Mouse (Mus musculus) G1E (cell line): ENCODE results near the gene Hmgcl. TPM values are rescaled to one million over a fixed set of nuclear protein-coding genes. Genes with fewer than 3 reads are reported as not detected.

Experiments used
- ATAC-seq: 2 replicates; pipeline ENCODE4 v1.8.0; 2016; ENCODE audit warnings: mild to moderate bottlenecking; ENCODE audit not compliant: insufficient number of reproducible peaks, poor library complexity, low FRiP score, severe bottlenecking; ENCODE audit errors: extremely low read depth
- DNase-seq: peaks from one replicate; pipeline ENCODE4 v3.0.0; 2012; ENCODE audit warnings: low spot score
- H3K27me3 ChIP-seq: 2 replicates; pipeline ENCODE4 v1.6.1; 2012; ENCODE audit warnings: mild to moderate bottlenecking, low read length, inconsistent platforms; ENCODE audit not compliant: insufficient read depth
- H3K36me3 ChIP-seq: replicated peaks from 2 replicates; pipeline ENCODE3; 2012; ENCODE audit warnings: mild to moderate bottlenecking, inconsistent platforms
- H3K4me1 ChIP-seq: 2 replicates; pipeline ENCODE4 v1.6.1; 2012; ENCODE audit warnings: low read depth, low read length, inconsistent platforms, mixed read lengths; ENCODE audit not compliant: insufficient read depth
- H3K4me3 ChIP-seq: 2 replicates; pipeline ENCODE4 v1.5.1; 2012; ENCODE audit warnings: low read depth, mild to moderate bottlenecking, inconsistent platforms, low read length, moderate library complexity, mixed read lengths
- H3K9me3 ChIP-seq: replicated peaks from 2 replicates; pipeline ENCODE4 v1.6.1; 2012; ENCODE audit warnings: inconsistent platforms
- CTCF ChIP-seq: IDR thresholded peaks from 2 replicates; pipeline ENCODE4 v1.5.1; 2012; ENCODE audit warnings: low read depth, low read length, inconsistent platforms, mixed read lengths
- GATA1 ChIP-seq: IDR thresholded peaks from 2 replicates; pipeline ENCODE4 v1.6.1; 2012; ENCODE audit warnings: borderline replicate concordance, low read length, inconsistent platforms, mixed read lengths
- GATA2 ChIP-seq: IDR thresholded peaks from 2 replicates; pipeline ENCODE4 v1.6.1; 2012; ENCODE audit warnings: low read depth, low read length, inconsistent platforms, borderline replicate concordance
- POLR2AphosphoS5 ChIP-seq: IDR thresholded peaks from 2 replicates; pipeline ENCODE4 v1.6.1; 2012; ENCODE audit warnings: low read depth, low read length, inconsistent platforms; ENCODE audit not compliant: insufficient replicate concordance
- TAL1 ChIP-seq: conservative IDR thresholded peaks from 2 replicates; pipeline ENCODE4 v1.6.1; 2012; ENCODE audit warnings: low read depth, low read length, inconsistent platforms, mixed read lengths
- polyA plus RNA-seq: library from polyadenylated mRNA; stranded (reverse); fragments of >175 nt; gene quantifications from 2 replicates; pipeline ENCODE4 v1.2.3, GENCODE M21; 2012
- total RNA-seq, 2 experiments: library from RNA; stranded (forward) in 1 of 2; stranded (reverse) in 1 of 2; fragments of 200-1000 nt in 1 of 2; fragments of >200 nt in 1 of 2; fragmentation: Nextera tagmentation in 1 of 2; gene quantifications; 2 replicates each; pipeline ENCODE4 v1.2.3; 2014 to 2017

The Hmgcl gene
- total and polyA plus RNA-seq, 3 experiments, result 22.2 to 39.1 (median 33.3) TPM

DNA sequence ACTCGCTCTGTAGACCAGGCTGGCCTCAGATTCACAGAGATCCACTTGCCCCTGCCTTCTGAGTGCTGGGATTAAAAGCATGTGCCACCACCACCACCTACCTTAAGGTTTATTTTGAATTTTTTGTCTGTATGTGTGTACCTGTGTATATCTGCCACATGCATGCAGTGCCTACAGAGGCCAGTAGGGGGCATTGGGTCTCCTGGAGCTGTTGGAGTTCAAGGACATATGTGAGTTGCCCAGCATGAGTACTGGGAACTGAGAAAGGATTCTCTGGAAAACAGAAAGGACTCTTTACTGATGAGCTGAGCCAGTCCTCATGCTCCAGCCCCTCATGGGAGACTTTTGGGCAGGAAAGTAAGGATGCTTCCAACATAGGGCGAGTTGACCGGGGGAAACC lies 5.3 kb downstream of the Hmgcl start:
- TF ChIP-seq GATA1 (no peak), CTCF (no peak), GATA2 (no peak), TAL1 (no peak), POLR2AphosphoS5 (no peak)
- Histone ChIP-seq H3K4me1 (peaks cover 37% of the 10 kb centered on the region), H3K36me3 (peaks cover 75% of the 10 kb centered on the region), H3K9me3 (peaks cover 2% of the 10 kb centered on the region), H3K4me3 (no peak overlapping the region), H3K27me3 (no peaks in the 10 kb centered on the region)
- DNase-seq, result no peak
- ATAC-seq, result no peak

- ATAC-seq (no peak), DNase-seq (no peak)
- Histone ChIP-seq H3K9me3 (peaks cover 2% of the 10 kb centered on the region), H3K4me3 (no peak overlapping the region), H3K36me3 (peaks cover 85% of the 10 kb centered on the region), H3K4me1 (peaks cover 28% of the 10 kb centered on the region), H3K27me3 (no peaks in the 10 kb centered on the region)
- no peak for TF ChIP-seq POLR2AphosphoS5
- TF ChIP-seq GATA1, result no peak
- TF ChIP-seq GATA2, result no peak
- TF ChIP-seq TAL1, result no peak
- TF ChIP-seq CTCF, result no peak
These were observed 6.9 kb downstream of the Hmgcl start for GRCm38 (mm10) chr4:135953179-135953578.

- H3K4me1 ChIP-seq, result peaks cover 21% of the 10 kb centered on the region
These were observed 8.0 kb downstream of the Hmgcl start for GRCm38 (mm10) chr4:135954241-135954640.

GRCm38 (mm10) chr4:135955886-135956285 lies 9.6 kb downstream of the Hmgcl start:
- Histone ChIP-seq H3K27me3 (no peaks in the 10 kb centered on the region), H3K9me3 (peaks cover 2% of the 10 kb centered on the region), H3K36me3 (peaks cover 91% of the 10 kb centered on the region), H3K4me3 (no peak overlapping the region), H3K4me1 (peaks cover 15% of the 10 kb centered on the region; the same call in 1 of the 2 replicates)
- TF ChIP-seq TAL1 (no peak), GATA1 (no peak), GATA2 (no peak), POLR2AphosphoS5 (no peak), CTCF (no peak)
- ATAC-seq (no peak), DNase-seq (no peak)

More at GRCm38 (mm10) chr4:135954241-135954640, 8.0 kb downstream of the Hmgcl start:
- H3K9me3 ChIP-seq, result peaks cover 2% of the 10 kb centered on the region
- TF ChIP-seq GATA2 (no peak), CTCF (peak; percentile 96)
- H3K27me3 ChIP-seq, result no peaks in the 10 kb centered on the region
- ATAC-seq, result no peak
- H3K4me3 ChIP-seq, result no peak overlapping the region
- DNase-seq, result no peak
- peaks cover 87% of the 10 kb centered on the region for H3K36me3 ChIP-seq

- H3K9me3 ChIP-seq, result no peaks in the 10 kb centered on the region
- H3K4me3 ChIP-seq, result no peak overlapping the region
- H3K4me1 ChIP-seq, result peaks cover 26% of the 10 kb centered on the region
- no peak for TF ChIP-seq GATA1
- TF ChIP-seq TAL1, result no peak
- TF ChIP-seq GATA2, result no peak
- no peak for TF ChIP-seq CTCF
- no peak for TF ChIP-seq POLR2AphosphoS5
- no peak for ATAC-seq
- DNase-seq, result no peak
- H3K27me3 ChIP-seq, result no peaks in the 10 kb centered on the region
- peaks cover 87% of the 10 kb centered on the region for H3K36me3 ChIP-seq
These were observed 12.1 kb downstream of the Hmgcl start for GRCm38 (mm10) chr4:135958354-135958753.

GRCm38 (mm10) chr4:135960717-135961116 lies 14.5 kb downstream of the Hmgcl start:
- ATAC-seq, result no peak
- H3K27me3 ChIP-seq, result no peaks in the 10 kb centered on the region
- H3K4me3 ChIP-seq, result no peak overlapping the region
- H3K9me3 ChIP-seq, result no peaks in the 10 kb centered on the region
- peaks cover 78% of the 10 kb centered on the region for H3K36me3 ChIP-seq
- TF ChIP-seq GATA2 (no peak), GATA1 (no peak), POLR2AphosphoS5 (no peak), TAL1 (no peak), CTCF (peak; percentile 98)
- DNase-seq, result peak; percentile 74
- peaks cover 39% of the 10 kb centered on the region for H3K4me1 ChIP-seq

GRCm38 (mm10) chr4:135961709-135962108 lies 15.5 kb downstream of the Hmgcl start:
- H3K36me3 ChIP-seq, result peaks cover 78% of the 10 kb centered on the region
- no peaks in the 10 kb centered on the region for H3K9me3 ChIP-seq
- DNase-seq (no peak), ATAC-seq (no peak)
- peaks cover 43% of the 10 kb centered on the region for H3K4me1 ChIP-seq
- no peaks in the 10 kb centered on the region for H3K27me3 ChIP-seq
- TF ChIP-seq CTCF (no peak), GATA1 (no peak), TAL1 (no peak), GATA2 (no peak), POLR2AphosphoS5 (no peak)
- H3K4me3 ChIP-seq, result no peak overlapping the region
